Mouse (Mus musculus) megakaryocyte, embryonic 14.5 days (primary cell): ENCODE results near the gene Ccdc90b.

Source experiments
- FLI1 ChIP-seq: IDR thresholded peaks from 2 replicates; pipeline ENCODE4 v1.6.1; 2012; ENCODE audit warnings: low read length, inconsistent platforms, mixed read lengths
- GATA1 ChIP-seq: IDR thresholded peaks from 3 replicates; pipeline ENCODE4 v1.6.1; 2012; ENCODE audit warnings: mixed read lengths, low read length, inconsistent platforms, borderline replicate concordance

DNA sequence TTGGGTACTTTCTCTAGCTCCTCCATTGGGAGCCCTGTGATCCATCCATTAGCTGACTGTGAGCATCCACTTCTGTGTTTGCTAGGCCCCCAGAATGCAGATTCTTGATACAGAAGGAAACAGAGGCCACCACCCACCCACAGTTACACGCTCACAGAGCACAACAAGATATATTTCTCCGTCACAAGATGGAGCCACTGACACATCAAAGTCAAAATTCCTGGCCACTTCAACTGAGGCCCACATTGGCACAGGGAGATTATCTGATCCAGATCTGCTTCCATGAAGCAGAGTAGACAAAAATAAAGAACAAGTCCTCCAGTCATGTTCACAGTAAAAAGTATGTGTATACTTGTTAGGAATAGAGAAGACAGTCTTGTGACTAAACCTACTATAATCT, 69.2 kb downstream of the Ccdc90b start:
- no peak for TF ChIP-seq GATA1
- no peak for TF ChIP-seq FLI1
